Mouse (Mus musculus): ENCODE results near the gene Pla2g4e. TPM values are rescaled to one million over a fixed set of nuclear protein-coding genes. Genes with fewer than 3 reads are reported as not detected.

Pla2g4e gene
- 0.07 TPM in 2 replicates for polyA plus RNA-seq (2015; fragmentation: Nextera tagmentation; extraction: Ambion mirVana)

DNA sequence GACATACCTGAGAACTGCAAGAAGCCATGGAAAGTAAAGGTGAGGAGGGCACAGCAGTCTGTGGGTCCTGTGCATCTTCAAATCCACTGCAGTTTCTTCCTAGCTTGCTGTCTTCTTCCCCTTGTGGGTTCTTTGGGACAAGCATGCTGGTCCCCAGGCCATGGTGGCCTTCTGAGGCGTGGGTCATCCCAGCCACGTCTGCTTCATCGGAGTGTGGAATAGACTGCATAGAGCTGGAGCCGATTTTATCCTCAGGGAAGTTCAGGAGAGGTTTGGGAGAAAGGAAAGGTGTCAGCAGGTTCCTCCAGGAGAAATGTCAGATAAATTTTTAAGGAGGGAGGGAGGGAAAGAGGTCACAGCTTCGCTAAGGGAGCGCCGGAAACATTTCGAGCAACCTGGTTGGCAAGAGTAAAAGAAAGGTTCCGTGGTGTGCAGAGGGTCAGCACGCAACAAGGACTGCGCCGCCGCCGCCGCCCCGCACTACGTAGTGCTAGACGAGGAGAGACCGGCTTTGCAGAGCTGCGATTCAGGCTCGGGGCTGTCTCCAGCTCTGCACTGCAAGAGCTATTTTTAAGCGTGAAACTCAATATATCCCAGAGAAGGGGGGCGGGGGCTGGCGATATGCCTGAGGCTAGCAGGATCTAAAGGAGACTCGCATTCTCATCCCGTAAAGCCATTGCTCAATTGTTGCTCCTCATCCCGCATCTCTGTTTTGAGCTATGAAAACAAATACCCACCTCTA, at the start of gene Pla2g4e:
Gene Pla2g4e (minus strand): TSS at position 657 of the 742 bp plus-strand sequence.
- no peaks in the 10 kb centered on the region for H3K36me3 ChIP-seq
- H3K27ac ChIP-seq, result no peak within 1 kb of the TSS
- no peaks in the 10 kb centered on the region for H3K9me3 ChIP-seq
- peak within 1 kb of the TSS; percentile 64 for H3K9ac ChIP-seq
- H3K4me1 ChIP-seq, result peaks cover 9% of the 10 kb centered on the region
- WGBS, result 4% methylated on average over 27 of the region's 27 CpGs
- H3K4me2 ChIP-seq, result peak within 1 kb of the TSS; percentile 74
- ATAC-seq (ENCODE audit: insufficient number of reproducible peaks, insufficient read depth, low FRiP score, low TSS enrichment, low read depth), result 0 out of 2 replicates have a peak, but pooled peaks have one; percentile 39
- H3K27me3 ChIP-seq, result peaks cover 12% of the 10 kb centered on the region
- peak within 1 kb of the TSS; percentile 43 for H3K4me3 ChIP-seq

GRCm38 (mm10) chr2:120291471-120292078, 46.4 kb upstream of the Pla2g4e start:
- H3K4me3 ChIP-seq, result no peak overlapping the region
- no peak for ATAC-seq (ENCODE audit: insufficient number of reproducible peaks, insufficient read depth, low FRiP score, low TSS enrichment, low read depth)
- 83% methylated on average over 8 of the region's 9 CpGs for WGBS
- H3K4me1 ChIP-seq, result no peaks in the 10 kb centered on the region
- H3K27me3 ChIP-seq, result no peaks in the 10 kb centered on the region; the same call in 1 of the 2 replicates
- no peak overlapping the region for H3K27ac ChIP-seq
- no peaks in the 10 kb centered on the region for H3K36me3 ChIP-seq
- no peaks in the 10 kb centered on the region for H3K9me3 ChIP-seq
- H3K9ac ChIP-seq, result no peak overlapping the region
- H3K4me2 ChIP-seq, result no peak overlapping the region

DNA sequence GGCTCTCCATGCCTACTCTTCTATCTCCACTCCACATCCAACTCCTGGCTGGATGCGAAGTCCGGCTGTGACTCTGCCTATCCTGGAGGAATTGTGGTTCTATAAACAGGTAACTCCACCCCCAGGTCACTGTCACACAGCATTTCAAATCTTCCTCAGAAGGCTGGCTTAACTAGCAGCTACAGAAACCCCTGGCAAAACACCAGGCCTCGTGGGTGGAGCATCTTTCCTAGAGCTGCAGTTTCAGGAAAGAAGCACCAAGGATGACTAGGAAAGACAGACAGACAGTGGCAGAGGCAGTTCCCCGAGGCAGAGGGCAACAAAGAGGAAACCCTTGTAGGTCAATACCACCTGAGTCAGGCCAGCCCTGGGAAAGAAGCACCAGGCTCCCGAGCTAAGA, 43.9 kb upstream of the Pla2g4e start, which contains the start of gene Pla2g4d:
Gene Pla2g4d (minus strand): TSS at position 203 of the 400 bp plus-strand sequence.
- H3K9ac ChIP-seq, result no peak within 1 kb of the TSS
- H3K4me1 ChIP-seq, result no peaks in the 10 kb centered on the region; the same call in 1 of the 2 replicates
- H3K9me3 ChIP-seq, result no peaks in the 10 kb centered on the region
- 78% methylated on average over 5 of the region's 5 CpGs for WGBS
- ATAC-seq (ENCODE audit: insufficient number of reproducible peaks, insufficient read depth, low FRiP score, low TSS enrichment, low read depth), result no peak
- no peaks in the 10 kb centered on the region; the same call in 1 of the 2 replicates for H3K27me3 ChIP-seq
- no peak within 1 kb of the TSS for H3K27ac ChIP-seq
- H3K36me3 ChIP-seq, result no peaks in the 10 kb centered on the region
- H3K4me3 ChIP-seq, result no peak within 1 kb of the TSS
- no peak within 1 kb of the TSS for H3K4me2 ChIP-seq

GRCm38 (mm10) chr2:120288401-120288800, 43.3 kb upstream of the Pla2g4e start:
- no peak for ATAC-seq (ENCODE audit: insufficient number of reproducible peaks, insufficient read depth, low FRiP score, low TSS enrichment, low read depth)
- Histone ChIP-seq H3K4me1 (no peaks in the 10 kb centered on the region; the same call in 1 of the 2 replicates), H3K27ac (no peak overlapping the region), H3K4me3 (no peak overlapping the region), H3K36me3 (no peaks in the 10 kb centered on the region), H3K9me3 (no peaks in the 10 kb centered on the region), H3K4me2 (no peak overlapping the region), H3K27me3 (no peaks in the 10 kb centered on the region; the same call in 1 of the 2 replicates), H3K9ac (no peak overlapping the region)
- 85% methylated on average over 3 of the region's 3 CpGs for WGBS

- WGBS, result 76% methylated on average over 4 of the region's 4 CpGs
These were observed 40.5 kb upstream of the Pla2g4e start for GRCm38 (mm10) chr2:120285639-120286038.

GRCm38 (mm10) chr2:120284705-120285104, 39.6 kb upstream of the Pla2g4e start:
- Histone ChIP-seq H3K4me2 (no peak overlapping the region), H3K27me3 (no peaks in the 10 kb centered on the region; the same call in 1 of the 2 replicates)
- no peak for ATAC-seq (ENCODE audit: insufficient number of reproducible peaks, insufficient read depth, low FRiP score, low TSS enrichment, low read depth)

More at GRCm38 (mm10) chr2:120285639-120286038, 40.5 kb upstream of the Pla2g4e start:
- Histone ChIP-seq H3K27ac (no peak overlapping the region), H3K9ac (no peak overlapping the region), H3K4me1 (no peaks in the 10 kb centered on the region; the same call in 1 of the 2 replicates), H3K4me3 (no peak overlapping the region), H3K36me3 (no peaks in the 10 kb centered on the region), H3K9me3 (no peaks in the 10 kb centered on the region), H3K27me3 (no peaks in the 10 kb centered on the region; the same call in 1 of the 2 replicates), H3K4me2 (no peak overlapping the region)
- no peak for ATAC-seq (ENCODE audit: insufficient number of reproducible peaks, insufficient read depth, low FRiP score, low TSS enrichment, low read depth)

DNA sequence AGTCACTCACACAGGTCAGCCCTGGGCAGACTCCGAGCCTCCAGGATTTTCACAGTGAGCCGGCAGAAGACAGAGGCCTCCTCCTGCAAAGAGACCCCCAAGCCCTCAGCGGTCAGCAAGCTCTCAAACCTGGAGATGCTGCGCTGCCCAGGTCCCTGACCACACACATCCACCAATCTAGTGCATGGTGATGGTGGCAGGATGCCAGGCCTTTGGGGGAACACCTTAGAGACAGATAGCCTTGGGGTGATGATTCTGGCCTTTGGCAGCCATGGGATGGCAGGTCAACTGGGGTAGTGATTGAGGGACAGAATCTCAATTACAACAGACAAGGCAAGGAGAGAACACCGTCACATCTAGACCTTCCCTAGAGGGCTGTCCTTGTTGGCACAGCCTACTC, 39.0 kb upstream of the Pla2g4e start:
- 78% methylated on average over 5 of the region's 5 CpGs for WGBS

More at GRCm38 (mm10) chr2:120284705-120285104, 39.6 kb upstream of the Pla2g4e start:
- no peak overlapping the region for H3K27ac ChIP-seq
- no peak overlapping the region for H3K4me3 ChIP-seq
- H3K36me3 ChIP-seq, result no peaks in the 10 kb centered on the region
- no peaks in the 10 kb centered on the region for H3K9me3 ChIP-seq
- H3K4me1 ChIP-seq, result no peaks in the 10 kb centered on the region; the same call in 1 of the 2 replicates
- no peak overlapping the region for H3K9ac ChIP-seq

GRCm38 (mm10) chr2:120283550-120283949, 38.4 kb upstream of the Pla2g4e start:
- ATAC-seq (ENCODE audit: insufficient number of reproducible peaks, insufficient read depth, low FRiP score, low TSS enrichment, low read depth), result no peak
- Histone ChIP-seq H3K27me3 (no peaks in the 10 kb centered on the region; the same call in 1 of the 2 replicates), H3K9ac (no peak overlapping the region), H3K27ac (no peak overlapping the region), H3K4me2 (no peak overlapping the region), H3K4me3 (no peak overlapping the region), H3K4me1 (no peaks in the 10 kb centered on the region; the same call in 1 of the 2 replicates), H3K36me3 (no peaks in the 10 kb centered on the region), H3K9me3 (no peaks in the 10 kb centered on the region)
- 51% methylated on average over 6 of the region's 6 CpGs for WGBS

More for the DNA sequence above, 39.0 kb upstream of the Pla2g4e start:
- H3K9ac ChIP-seq, result no peak overlapping the region
- H3K27ac ChIP-seq, result no peak overlapping the region
- H3K4me2 ChIP-seq, result no peak overlapping the region
- no peaks in the 10 kb centered on the region for H3K36me3 ChIP-seq
- H3K27me3 ChIP-seq, result no peaks in the 10 kb centered on the region; the same call in 1 of the 2 replicates
- no peak overlapping the region for H3K4me3 ChIP-seq
- no peak for ATAC-seq (ENCODE audit: insufficient number of reproducible peaks, insufficient read depth, low FRiP score, low TSS enrichment, low read depth)
- H3K4me1 ChIP-seq, result no peaks in the 10 kb centered on the region; the same call in 1 of the 2 replicates
- H3K9me3 ChIP-seq, result no peaks in the 10 kb centered on the region

GRCm38 (mm10) chr2:120281221-120281620, 36.1 kb upstream of the Pla2g4e start:
- 43% methylated on average over 3 of the region's 3 CpGs for WGBS

GRCm38 (mm10) chr2:120279961-120280360, 34.8 kb upstream of the Pla2g4e start:
- no peaks in the 10 kb centered on the region for H3K36me3 ChIP-seq
- no peak for ATAC-seq (ENCODE audit: insufficient number of reproducible peaks, insufficient read depth, low FRiP score, low TSS enrichment, low read depth)

More at GRCm38 (mm10) chr2:120281221-120281620, 36.1 kb upstream of the Pla2g4e start:
- ATAC-seq (ENCODE audit: insufficient number of reproducible peaks, insufficient read depth, low FRiP score, low TSS enrichment, low read depth), result no peak
- H3K4me1 ChIP-seq, result no peaks in the 10 kb centered on the region; the same call in 1 of the 2 replicates
- H3K36me3 ChIP-seq, result no peaks in the 10 kb centered on the region
- no peak overlapping the region for H3K9ac ChIP-seq
- no peak overlapping the region for H3K27ac ChIP-seq
- no peak overlapping the region for H3K4me3 ChIP-seq
- H3K27me3 ChIP-seq, result no peaks in the 10 kb centered on the region
- H3K4me2 ChIP-seq, result no peak overlapping the region
- H3K9me3 ChIP-seq, result no peaks in the 10 kb centered on the region

GRCm38 (mm10) chr2:120276951-120277350, 31.8 kb upstream of the Pla2g4e start:
- Histone ChIP-seq H3K4me1 (no peaks in the 10 kb centered on the region), H3K9me3 (no peaks in the 10 kb centered on the region), H3K27me3 (no peaks in the 10 kb centered on the region), H3K4me2 (no peak overlapping the region), H3K27ac (no peak overlapping the region), H3K9ac (no peak overlapping the region), H3K4me3 (no peak overlapping the region), H3K36me3 (no peaks in the 10 kb centered on the region)
- no peak for ATAC-seq (ENCODE audit: insufficient number of reproducible peaks, insufficient read depth, low FRiP score, low TSS enrichment, low read depth)
- WGBS, result 77% methylated on average over 4 of the region's 4 CpGs

More at GRCm38 (mm10) chr2:120279961-120280360, 34.8 kb upstream of the Pla2g4e start:
- Histone ChIP-seq H3K27ac (no peak overlapping the region), H3K4me1 (no peaks in the 10 kb centered on the region; the same call in 1 of the 2 replicates), H3K9ac (no peak overlapping the region), H3K9me3 (no peaks in the 10 kb centered on the region), H3K27me3 (no peaks in the 10 kb centered on the region), H3K4me2 (no peak overlapping the region), H3K4me3 (no peak overlapping the region)
- WGBS, result 15% methylated on average over 8 of the region's 8 CpGs
